In genomic region chr6:54092920-54093319, GRCm38 (mm10) we compare ENCODE assay signal across 26 mouse cellular contexts.
"Had no signal": no experiment of that assay in that cellular context is flagged by ENCODE, and none has a peak within 500 bp of the region (broad histone marks: within the 10 kb centered on the region; RNA-seq: fewer than 3 reads in every experiment).

No protein-coding gene starts in this region.

- H3K4me3 ChIP-seq: gastrocnemius, adult 2 months; heart, embryonic 10.5 days; heart, embryonic 12.5 days; hindbrain, embryonic 10.5 days; hindbrain, embryonic 12.5 days; intestine, embryonic 15.5 days; layer of hippocampus, adult 2 months; left cerebral cortex, adult 2 months; limb, embryonic 10.5 days; limb, embryonic 12.5 days; liver, embryonic 13.5 days; liver, embryonic 15.5 days had no signal

- H3K36me3 ChIP-seq: heart, embryonic 10.5 days; heart, embryonic 12.5 days; hindbrain, embryonic 10.5 days; hindbrain, embryonic 12.5 days; intestine, embryonic 15.5 days; limb, embryonic 10.5 days; limb, embryonic 12.5 days; liver, embryonic 13.5 days; liver, embryonic 15.5 days had no signal

- H3K9me3 ChIP-seq: heart, embryonic 10.5 days; heart, embryonic 12.5 days; hindbrain, embryonic 10.5 days; hindbrain, embryonic 12.5 days; intestine, embryonic 15.5 days; limb, embryonic 10.5 days; limb, embryonic 12.5 days; liver, embryonic 13.5 days; liver, embryonic 15.5 days had no signal

- H3K4me2 ChIP-seq: heart, embryonic 12.5 days; hindbrain, embryonic 12.5 days; hindbrain, embryonic 14.5 days; intestine, embryonic 15.5 days; limb, embryonic 12.5 days; liver, embryonic 11.5 days; liver, embryonic 13.5 days; liver, embryonic 15.5 days had no signal

- H3K4me1 ChIP-seq: intestine, embryonic 15.5 days; liver, embryonic 13.5 days; liver, embryonic 15.5 days had no signal

- DNase-seq: gastrocnemius, adult 2 months; gastrocnemius, postnatal 10 days; gastrocnemius, postnatal 25 days; heart, adult 18-20 months; heart, postnatal 10 days; heart, postnatal 4 days; kidney, adult 18-20 months; kidney, adult 8-10 months; kidney, postnatal 10 days; kidney, postnatal 25 days; kidney, postnatal 4 days; liver; liver, embryonic 13.5 days had no signal

- H3K9ac ChIP-seq: heart, embryonic 12.5 days; hindbrain, embryonic 12.5 days; hindbrain, embryonic 14.5 days; intestine, embryonic 15.5 days; limb, embryonic 12.5 days; liver, embryonic 13.5 days; liver, embryonic 15.5 days had no signal

- H3K27ac ChIP-seq: gastrocnemius, adult 2 months; heart, embryonic 10.5 days; hindbrain, embryonic 10.5 days; hindbrain, embryonic 12.5 days; hindbrain, embryonic 14.5 days; intestine, embryonic 15.5 days; layer of hippocampus, adult 2 months; left cerebral cortex, adult 2 months; limb, embryonic 10.5 days; limb, embryonic 12.5 days; liver, embryonic 13.5 days; liver, embryonic 15.5 days had no signal

- ATAC-seq: hindbrain, embryonic 16.5 days; intestine, embryonic 15.5 days had no signal

- H3K27me3 ChIP-seq: heart, embryonic 12.5 days; intestine, embryonic 15.5 days; liver, embryonic 13.5 days; liver, embryonic 15.5 days had no signal
